ENCODE assay signal across 8 mouse cellular contexts in genomic region chr10:70563636-70564035, GRCm38 (mm10).
A peak's percentile ranks its signal among the peaks of the same experiment; 100 is the strongest.
DNase-seq lines count a peak whose midpoint lies in the region; ATAC-seq and TF ChIP-seq lines count a peak whose summit lies in the region.

No protein-coding gene starts in this region.

- no peak overlapping the region for H3K4me2 ChIP-seq in kidney, embryonic 14.5 days (replicated peaks; ENCODE audit: low read depth, low read length)
- H3K4me2 ChIP-seq in hindbrain, postnatal 0 days (ENCODE audit: low read depth, low read length), result no peak overlapping the region

- no peak overlapping the region for H3K4me3 ChIP-seq in kidney, embryonic 14.5 days (ENCODE audit: low read length)
- no peak overlapping the region for H3K4me3 ChIP-seq in hindbrain, postnatal 0 days (ENCODE audit: low read length)

- H3K36me3 ChIP-seq in kidney, embryonic 14.5 days (ENCODE audit: control insufficient read depth, insufficient read depth, low read length), result no peaks in the 10 kb centered on the region
- peaks cover 38% of the 10 kb centered on the region for H3K36me3 ChIP-seq in hindbrain, postnatal 0 days (ENCODE audit: insufficient read depth, low read length)

- no peaks in the 10 kb centered on the region for H3K4me1 ChIP-seq in kidney, embryonic 14.5 days (ENCODE audit: control insufficient read depth, insufficient read depth, low read length)
- H3K4me1 ChIP-seq in hindbrain, postnatal 0 days (ENCODE audit: insufficient read depth, low read length), result no peaks in the 10 kb centered on the region

- DNase-seq in kidney, adult 11 months, result peak; percentile 29
- DNase-seq in adrenal gland, adult 2 months, result peak; percentile 64
- peak; percentile 47 for DNase-seq in embryo, embryonic 11.5 days (ENCODE audit: low read depth, low spot score)
- DNase-seq in hindbrain, postnatal 0 days (ENCODE audit: low spot score), result peak; percentile 90
- DNase-seq in left cerebral cortex, postnatal 4 days, result peak; percentile 72
- DNase-seq in retina, embryonic 14.5 days (ENCODE audit: low spot score), result peak; percentile 85

- intact Hi-C loops in left cerebral cortex, postnatal 4 days (cut with DNase I), result loop anchor here (5.0 to 10.0 kb wide), 3 partner anchors 246 to 401 kb away; no protein-coding TSS in a partner anchor

- peak; percentile 87 for TF ChIP-seq CTCF in hindbrain, postnatal 0 days (IDR thresholded peaks at IDR 0.05; ENCODE audit: low read depth)

- H3K27ac ChIP-seq in kidney, embryonic 14.5 days (ENCODE audit: low read depth, low read length), result no peak overlapping the region
- H3K27ac ChIP-seq in hindbrain, postnatal 0 days, result no peak overlapping the region

- 32% methylated on average over 3 of the region's 3 CpGs for WGBS in kidney, embryonic 14.5 days
- WGBS in hindbrain, postnatal 0 days, result 21% methylated on average over 3 of the region's 3 CpGs

- no peak overlapping the region for H3K9ac ChIP-seq in kidney, embryonic 14.5 days (ENCODE audit: low read depth, low read length)
- H3K9ac ChIP-seq in hindbrain, postnatal 0 days (replicated peaks; ENCODE audit: low read length), result no peak overlapping the region

- H3K27me3 ChIP-seq in kidney, embryonic 14.5 days (ENCODE audit: control insufficient read depth, insufficient read depth, low read length), result no peaks in the 10 kb centered on the region
- no peaks in the 10 kb centered on the region for H3K27me3 ChIP-seq in hindbrain, postnatal 0 days (ENCODE audit: insufficient read depth, low read length)

- no peak for ATAC-seq in kidney, embryonic 14.5 days (ENCODE audit: low FRiP score, low TSS enrichment)
- ATAC-seq in hindbrain, postnatal 0 days, result no peak
- ATAC-seq in erythroblast, adult 5-6 weeks (replicated peaks; ENCODE audit: low FRiP score, poor library complexity, severe bottlenecking), result no peak

- H3K9me3 ChIP-seq in kidney, embryonic 14.5 days (ENCODE audit: control insufficient read depth, low read length), result no peaks in the 10 kb centered on the region
- no peaks in the 10 kb centered on the region for H3K9me3 ChIP-seq in hindbrain, postnatal 0 days (ENCODE audit: low read length)

Comparison
In these comparisons a context has a peak if more than half of its experiments do, and no peak if none do; other contexts are left out.
1. DNase-seq: peak in every context shown above with its lines; median percentile 90 in hindbrain, postnatal 0 days; 85 in retina, embryonic 14.5 days; 72 in left cerebral cortex, postnatal 4 days; 64 in adrenal gland, adult 2 months; 47 in embryo, embryonic 11.5 days; 29 in kidney, adult 11 months.